Mouse (Mus musculus): ENCODE results near the gene Amh.

GRCm38 (mm10) chr10:80823847-80824643 lies 19.0 kb downstream of the Amh start:
- TF ChIP-seq CTCF (conservative IDR thresholded peaks at IDR 0.05; ENCODE audit: insufficient read depth, insufficient read length, low read depth, low read length): no peak
- TF ChIP-seq POLR2A (IDR thresholded peaks at IDR 0.05; ENCODE audit: low read depth, low read length): no peak

All from kidney, adult 2 months (tissue).